Mouse (Mus musculus) cerebellum, adult (tissue): ENCODE results near the gene Qsox1.

ENCODE experiments used
- ATAC-seq: cut with Nextera tagmentation; 2 replicates; pipeline ENCODE4 v1.9.2; 2017; ENCODE audit warnings: mild to moderate bottlenecking, moderate library complexity, mixed read lengths; ENCODE audit not compliant: insufficient number of reproducible peaks, low FRiP score, low TSS enrichment

The Qsox1 gene

GRCm38 (mm10) chr1:155801014-155801991 is 11.4 kb downstream of the Qsox1 start:
- peak; percentile 76 for ATAC-seq

GRCm38 (mm10) chr1:155798000-155798399 is 14.7 kb downstream of the Qsox1 start:
- ATAC-seq = no peak

GRCm38 (mm10) chr1:155797425-155797824 is 15.3 kb downstream of the Qsox1 start:
- ATAC-seq = no peak

GRCm38 (mm10) chr1:155796757-155797405 is 15.8 kb downstream of the Qsox1 start:
- ATAC-seq = no peak

GRCm38 (mm10) chr1:155795791-155796233 is 16.9 kb downstream of the Qsox1 start:
- ATAC-seq = no peak

- no peak for ATAC-seq
Measured at GRCm38 (mm10) chr1:155794855-155795254, 17.8 kb downstream of the Qsox1 start.

- no peak for ATAC-seq
Measured at GRCm38 (mm10) chr1:155791919-155792318, 20.8 kb downstream of the Qsox1 start.

- peak; percentile 64 for ATAC-seq
Measured at GRCm38 (mm10) chr1:155790111-155790974, 22.3 kb downstream of the Qsox1 start.

- ATAC-seq = no peak
Measured at GRCm38 (mm10) chr1:155785886-155786285, 26.8 kb downstream of the Qsox1 start.

- no peak for ATAC-seq
Measured at GRCm38 (mm10) chr1:155784343-155785205, 28.1 kb downstream of the Qsox1 start.

- ATAC-seq = no peak
Measured at GRCm38 (mm10) chr1:155782382-155782781, 30.3 kb downstream of the Qsox1 start.

- no peak for ATAC-seq
Measured at GRCm38 (mm10) chr1:155777641-155778625, 34.8 kb downstream of the Qsox1 start.

GRCm38 (mm10) chr1:155759167-155759566 is 53.5 kb downstream of the Qsox1 start:
- ATAC-seq = no peak

- no peak for ATAC-seq
Measured at GRCm38 (mm10) chr1:155758711-155759110, 54.0 kb downstream of the Qsox1 start.

- no peak for ATAC-seq
Measured at GRCm38 (mm10) chr1:155757621-155758020, 55.1 kb downstream of the Qsox1 start.

GRCm38 (mm10) chr1:155753411-155753810 is 59.3 kb downstream of the Qsox1 start:
- ATAC-seq = no peak

- no peak for ATAC-seq
Measured at GRCm38 (mm10) chr1:155751484-155752255, 61.0 kb downstream of the Qsox1 start, which contains the start of gene Lhx4. Gene Lhx4, minus strand, starts transcription at chr1:155751684.
